Mouse (Mus musculus): ENCODE data around the gene Casc3.

DNA sequence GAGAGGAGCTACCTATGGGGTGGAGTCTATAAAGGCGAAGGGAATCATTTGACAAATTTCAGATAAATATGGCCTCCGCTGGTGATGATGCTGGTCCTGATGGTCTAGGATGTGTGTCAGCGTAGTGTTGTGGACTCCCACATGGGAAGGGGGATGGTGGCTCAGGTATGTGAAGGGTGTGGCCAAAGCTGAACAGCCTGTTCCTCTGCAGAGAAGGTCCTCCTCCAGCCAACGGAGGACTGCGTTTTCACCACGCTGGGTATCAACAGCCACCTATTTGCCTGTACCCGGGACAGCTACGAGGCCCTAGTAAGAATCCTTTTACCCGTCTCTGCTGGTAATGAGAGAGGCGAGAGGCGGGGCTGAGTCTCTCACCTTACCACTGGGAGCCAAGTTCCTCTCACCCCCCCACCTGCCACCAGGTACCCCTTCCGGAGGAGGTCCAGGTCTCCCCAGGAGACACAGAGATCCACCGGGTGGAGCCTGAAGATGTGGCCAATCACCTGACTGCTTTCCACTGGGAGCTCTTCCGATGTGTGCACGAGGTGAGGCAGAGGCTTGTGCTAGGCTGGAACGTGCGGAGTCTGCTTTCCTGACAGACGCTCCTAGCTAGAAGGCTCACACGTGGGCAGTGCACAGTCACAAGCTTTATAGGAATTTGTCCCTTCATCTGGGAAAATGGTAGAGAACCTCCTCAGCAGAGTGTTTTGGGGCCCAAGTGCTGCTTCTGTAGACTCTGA lies 42.3 kb downstream of the Casc3 start:
- no peak for TF ChIP-seq EP300 (optimal IDR thresholded peaks at IDR 0.05)
- no peak for TF ChIP-seq CTCF (IDR thresholded peaks at IDR 0.05; ENCODE audit: low read depth)
